Mouse (Mus musculus) stomach, embryonic 16.5 days (tissue): Measurements from ENCODE around the gene Iba57. TPM values are rescaled to one million over a fixed set of nuclear protein-coding genes. Genes with fewer than 3 reads are reported as not detected.
"Not testable (repeated sequence)": the region's sequence is repeated elsewhere in the genome, so short reads cannot be mapped to it uniquely, and the experiment has no call there.

ENCODE experiments used
- ATAC-seq: fragments of 200-750 bp; cut with Nextera tagmentation; 2 replicates; pipeline ENCODE4 v1.8.0; 2017; ENCODE audit warnings: moderate number of reproducible peaks, moderate TSS enrichment; ENCODE audit not compliant: insufficient read depth, low FRiP score
- H3K27ac ChIP-seq: fragments of 300-500 bp; sonication (generic); 2 replicates; pipeline ENCODE4 v1.5.1; 2014; ENCODE audit warnings: low read length
- H3K27me3 ChIP-seq: fragments of 300-500 bp; sonication (generic); 2 replicates; pipeline ENCODE4 v1.6.1; 2014; ENCODE audit warnings: low read length, control low read depth, mixed read lengths; ENCODE audit not compliant: control insufficient read depth, insufficient read depth
- H3K36me3 ChIP-seq: fragments of 300-500 bp; sonication (generic); 2 replicates; pipeline ENCODE4 v1.6.1; 2014; ENCODE audit warnings: low read length; ENCODE audit not compliant: control insufficient read depth, insufficient read depth
- H3K4me1 ChIP-seq: fragments of 300-500 bp; sonication (generic); 2 replicates; pipeline ENCODE4 v1.6.1; 2014; ENCODE audit warnings: low read length, control low read depth, mixed read lengths; ENCODE audit not compliant: control insufficient read depth, insufficient read depth
- H3K4me2 ChIP-seq: fragments of 300-500 bp; sonication (generic); 2 replicates; pipeline ENCODE4 v1.6.1; 2014; ENCODE audit warnings: low read depth, low read length, mixed read lengths
- H3K4me3 ChIP-seq: fragments of 300-500 bp; sonication (generic); replicated peaks from 2 replicates; pipeline ENCODE4 v1.5.1; 2014; ENCODE audit warnings: mild to moderate bottlenecking, low read length
- H3K9ac ChIP-seq: fragments of 300-500 bp; sonication (generic); 2 replicates; pipeline ENCODE4 v1.6.1; 2014; ENCODE audit warnings: low read length
- H3K9me3 ChIP-seq: fragments of 300-500 bp; sonication (generic); replicated peaks from 2 replicates; pipeline ENCODE4 v1.6.1; 2016; ENCODE audit warnings: low read length, control low read depth; ENCODE audit not compliant: control insufficient read depth
- WGBS: fragments of 180-500 bp; shearing (Covaris S2); extraction: QIAGEN DNeasy Blood & Tissue Kit; methylation state at CpG from one replicate; pipeline ENCODE4 v1.1.7; 2014; 5-methylcytosine and 5-hydroxymethylcytosine counted together
- polyA plus RNA-seq: library from polyadenylated mRNA; unstranded; fragments of >200 nt; fragmentation: Nextera tagmentation; extraction: Ambion mirVana; gene quantifications from 2 replicates; pipeline ENCODE4 v1.2.1, GENCODE M21; 2015

Iba57 gene
- 7.0 and 9.3 TPM in 2 replicates for polyA plus RNA-seq

- 2% methylated on average over 67 of the region's 68 CpGs for WGBS
- peak; percentile 98 for ATAC-seq
- H3K27ac ChIP-seq = peak within 1 kb of the TSS; percentile 99
- H3K4me2 ChIP-seq = peak within 1 kb of the TSS; percentile 75
- no peaks in the 10 kb centered on the region for H3K9me3 ChIP-seq
- peaks cover 12% of the 10 kb centered on the region for H3K4me1 ChIP-seq
- H3K27me3 ChIP-seq = no peaks in the 10 kb centered on the region
- peak within 1 kb of the TSS; percentile 94 for H3K9ac ChIP-seq
- H3K36me3 ChIP-seq = no peaks in the 10 kb centered on the region
- H3K4me3 ChIP-seq = peak within 1 kb of the TSS; percentile 70
Observed at GRCm38 (mm10) chr11:59163255-59164236, at the start of gene Iba57. Iba57 (minus strand) TSS chr11:59163739.

- no peak overlapping the region for H3K4me3 ChIP-seq
- peaks cover 6% of the 10 kb centered on the region; the same call in 1 of the 2 replicates for H3K36me3 ChIP-seq
- no peak overlapping the region for H3K9ac ChIP-seq
- no peak overlapping the region for H3K27ac ChIP-seq
- H3K27me3 ChIP-seq = no peaks in the 10 kb centered on the region
- peaks cover 29% of the 10 kb centered on the region for H3K4me1 ChIP-seq
- 86% methylated on average over 12 of the region's 12 CpGs for WGBS
- no peak for ATAC-seq
- no peak overlapping the region for H3K4me2 ChIP-seq
- H3K9me3 ChIP-seq = no peaks in the 10 kb centered on the region
Observed at GRCm38 (mm10) chr11:59212892-59213494, 49.5 kb upstream of the Iba57 start.

GRCm38 (mm10) chr11:59212320-59212719 is 48.8 kb upstream of the Iba57 start:
- H3K4me1 ChIP-seq = peaks cover 26% of the 10 kb centered on the region
- not testable (repeated sequence) for H3K9me3 ChIP-seq, H3K9ac ChIP-seq, H3K36me3 ChIP-seq, H3K27ac ChIP-seq, H3K27me3 ChIP-seq, H3K4me3 ChIP-seq, ATAC-seq, H3K4me2 ChIP-seq
- WGBS = 75% methylated on average over 12 of the region's 12 CpGs

GRCm38 (mm10) chr11:59211561-59211960 is 48.0 kb upstream of the Iba57 start:
- H3K9ac ChIP-seq = not testable (repeated sequence)

GRCm38 (mm10) chr11:59210020-59210419 is 46.5 kb upstream of the Iba57 start:
- H3K9me3 ChIP-seq = no peaks in the 10 kb centered on the region
- H3K36me3 ChIP-seq = peaks cover 6% of the 10 kb centered on the region; the same call in 1 of the 2 replicates
- no peak overlapping the region for H3K27ac ChIP-seq
- 73% methylated on average over 4 of the region's 4 CpGs for WGBS
- H3K4me2 ChIP-seq = no peak overlapping the region
- no peak overlapping the region for H3K4me3 ChIP-seq
- H3K4me1 ChIP-seq = peaks cover 23% of the 10 kb centered on the region
- H3K9ac ChIP-seq = no peak overlapping the region
- H3K27me3 ChIP-seq = no peaks in the 10 kb centered on the region
- ATAC-seq = no peak

More at GRCm38 (mm10) chr11:59211561-59211960, 48.0 kb upstream of the Iba57 start:
- not testable (repeated sequence) for ATAC-seq, H3K36me3 ChIP-seq, H3K27me3 ChIP-seq, H3K4me3 ChIP-seq, H3K4me2 ChIP-seq, H3K9me3 ChIP-seq, H3K27ac ChIP-seq
- WGBS = 80% methylated on average over 9 of the region's 9 CpGs
- H3K4me1 ChIP-seq = peaks cover 26% of the 10 kb centered on the region

- no peak for ATAC-seq
Observed at GRCm38 (mm10) chr11:59209580-59209979, 46.0 kb upstream of the Iba57 start.

GRCm38 (mm10) chr11:59209003-59209441 is 45.5 kb upstream of the Iba57 start:
- H3K9me3 ChIP-seq = no peaks in the 10 kb centered on the region
- H3K36me3 ChIP-seq = peaks cover 6% of the 10 kb centered on the region; the same call in 1 of the 2 replicates
- peak overlapping the region; percentile 97 for H3K4me3 ChIP-seq
- 9% methylated on average over 18 of the region's 18 CpGs for WGBS
- H3K27me3 ChIP-seq = no peaks in the 10 kb centered on the region
- peak overlapping the region; percentile 95 for H3K9ac ChIP-seq
- peak; percentile 71 for ATAC-seq
- H3K4me1 ChIP-seq = peaks cover 23% of the 10 kb centered on the region
- H3K27ac ChIP-seq = peak overlapping the region; percentile 96
- H3K4me2 ChIP-seq = peak overlapping the region; percentile 82

More at GRCm38 (mm10) chr11:59209580-59209979, 46.0 kb upstream of the Iba57 start:
- H3K4me3 ChIP-seq = no peak overlapping the region
- H3K27me3 ChIP-seq = no peaks in the 10 kb centered on the region
- peak overlapping the region; percentile 96; the same call in 1 of the 2 replicates for H3K27ac ChIP-seq
- H3K9ac ChIP-seq = no peak overlapping the region
- 53% methylated on average over 5 of the region's 5 CpGs for WGBS
- H3K36me3 ChIP-seq = peaks cover 6% of the 10 kb centered on the region; the same call in 1 of the 2 replicates
- H3K4me2 ChIP-seq = peak overlapping the region; percentile 82
- no peaks in the 10 kb centered on the region for H3K9me3 ChIP-seq
- peaks cover 23% of the 10 kb centered on the region for H3K4me1 ChIP-seq

- under 1% methylated on average over 67 of the region's 67 CpGs for WGBS
- Histone ChIP-seq H3K9me3 (no peaks in the 10 kb centered on the region), H3K4me3 (peak within 1 kb of the TSS; percentile 97), H3K27me3 (no peaks in the 10 kb centered on the region), H3K9ac (peak within 1 kb of the TSS; percentile 95), H3K4me1 (peaks cover 23% of the 10 kb centered on the region), H3K4me2 (peak within 1 kb of the TSS; percentile 82), H3K27ac (peak within 1 kb of the TSS; percentile 96), H3K36me3 (peaks cover 6% of the 10 kb centered on the region; the same call in 1 of the 2 replicates)
- ATAC-seq = peak; percentile 91
Observed at GRCm38 (mm10) chr11:59208153-59208831, 44.8 kb upstream of the Iba57 start, which contains the start of gene 2310033P09Rik. 2310033P09Rik (plus strand) TSS chr11:59208321.
